Mouse (Mus musculus): ENCODE measurements around the gene Gm13279.
"Not testable (repeated sequence)": the region's sequence is repeated elsewhere in the genome, so short reads cannot be mapped to it uniquely, and the experiment has no call there.

The Gm13279 gene

DNA sequence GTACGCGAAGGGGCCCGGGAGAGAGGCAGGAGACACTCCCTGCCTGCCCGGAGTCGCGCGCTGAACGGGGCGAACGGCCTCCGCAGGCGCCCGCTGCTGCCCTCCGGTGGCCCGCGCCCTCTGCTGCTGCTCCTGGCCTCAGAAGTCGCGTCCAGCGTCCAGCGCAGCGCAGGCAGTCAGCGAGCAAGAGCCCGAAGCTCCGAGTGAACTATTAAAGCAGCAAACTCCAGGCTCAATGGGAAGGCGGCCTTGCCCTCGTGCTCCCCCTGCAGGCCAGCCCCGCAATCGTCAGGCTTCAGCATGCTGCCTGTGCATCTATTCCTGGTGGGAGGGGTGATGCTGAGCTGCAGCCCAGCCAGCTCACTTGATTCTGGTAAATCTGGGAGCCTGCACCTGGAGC, at the start of gene Gm13279:
Gene Gm13279, plus strand, starts transcription at position 301 of the 400 bp plus-strand sequence.
- not testable (repeated sequence) for DNase-seq (ENCODE audit: low read depth, low spot score)

DNA sequence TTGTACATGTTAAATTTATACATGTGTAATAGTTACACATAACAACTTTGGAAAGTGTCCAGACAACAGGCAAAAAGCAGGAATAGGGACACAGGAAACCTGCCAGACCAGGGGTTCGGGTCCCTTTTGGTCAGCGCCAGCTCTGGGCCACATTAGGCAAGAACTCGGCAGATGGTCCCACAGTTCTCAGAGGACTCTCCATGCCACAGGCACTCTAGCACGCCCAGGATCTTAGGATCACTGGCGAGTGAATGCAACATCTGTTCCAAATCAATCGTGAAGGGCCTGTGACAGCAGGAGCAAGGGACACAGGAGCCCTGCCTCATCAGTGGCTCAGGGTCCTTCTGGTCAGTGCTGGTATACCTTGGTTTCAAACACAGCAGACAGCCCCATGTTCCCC, 47.3 kb upstream of the Gm13279 start:
- no peak for DNase-seq (ENCODE audit: low read depth, low spot score)

DNA sequence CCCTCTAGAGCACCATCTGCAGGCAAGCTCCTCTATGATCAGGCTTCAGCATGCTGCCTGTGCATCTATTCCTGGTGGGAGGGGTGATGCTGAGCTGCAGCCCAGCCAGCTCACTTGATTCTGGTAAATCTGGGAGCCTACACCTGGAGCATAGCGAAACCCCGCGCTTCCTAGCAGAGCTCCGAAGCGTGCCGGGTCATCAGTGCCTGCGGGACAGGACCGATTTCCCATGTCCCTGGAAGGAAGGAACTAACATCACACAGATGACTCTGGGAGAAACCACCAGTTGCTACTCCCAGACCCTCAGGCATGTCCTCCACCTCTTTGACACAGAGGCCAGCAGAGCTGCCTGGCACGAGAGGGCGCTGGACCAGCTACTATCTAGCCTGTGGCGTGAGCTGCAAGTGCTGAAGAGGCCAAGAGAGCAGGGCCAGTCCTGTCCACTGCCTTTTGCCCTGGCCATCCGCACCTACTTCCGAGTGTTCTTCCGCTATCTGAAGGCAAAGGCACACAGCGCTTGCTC, 42.3 kb upstream of the Gm13279 start, which contains the start of gene Gm13271:
Gene Gm13271, plus strand, starts transcription at position 51 of the 523 bp plus-strand sequence.
- DNase-seq (ENCODE audit: low read depth, low spot score), result not testable (repeated sequence)

DNA sequence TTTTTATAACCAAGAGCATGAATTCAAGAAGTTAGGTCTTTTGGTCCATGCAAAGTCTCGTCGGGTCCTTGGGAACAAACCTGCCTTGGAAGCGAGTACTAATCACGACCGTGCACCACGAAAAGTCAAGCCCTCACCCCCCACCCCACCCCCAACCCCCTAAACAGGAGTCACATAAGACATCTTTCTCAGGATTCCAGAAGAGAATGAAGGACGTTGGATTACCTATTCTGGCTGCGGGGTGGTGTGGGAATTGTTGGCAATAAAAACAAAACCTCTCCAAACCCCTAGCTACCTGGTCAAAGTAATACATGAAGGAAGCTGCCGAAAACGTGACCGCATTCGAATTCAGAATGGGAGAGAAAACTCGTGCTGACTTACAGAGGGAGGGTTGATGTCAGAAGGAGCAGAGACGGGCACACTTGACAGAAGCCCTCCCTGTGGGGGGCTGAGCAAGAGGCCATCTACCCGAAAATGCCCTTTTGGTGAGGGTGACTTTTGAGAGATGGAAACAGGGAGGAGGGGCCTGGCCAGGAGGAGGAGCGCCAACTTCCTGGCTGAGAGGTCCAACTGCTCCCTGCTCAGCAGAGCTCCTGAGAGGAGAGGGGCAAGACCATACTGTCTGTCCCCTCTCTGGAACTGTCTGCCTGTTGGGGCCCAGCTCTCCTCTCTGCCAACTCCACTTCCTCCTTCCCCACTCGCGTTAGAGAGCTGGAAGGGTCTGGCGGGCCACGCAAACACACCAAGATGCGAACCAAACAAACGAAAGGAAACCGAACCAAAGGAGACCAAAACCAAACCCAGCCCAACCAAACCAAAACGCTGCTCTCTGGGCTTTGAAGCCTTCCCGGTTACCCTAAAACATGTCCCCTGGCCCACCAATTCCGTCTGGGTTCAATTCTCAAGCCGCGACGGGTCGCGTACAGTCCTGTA, 40.4 kb upstream of the Gm13279 start:
- DNase-seq (ENCODE audit: low read depth, low spot score), result not testable (repeated sequence)

DNA sequence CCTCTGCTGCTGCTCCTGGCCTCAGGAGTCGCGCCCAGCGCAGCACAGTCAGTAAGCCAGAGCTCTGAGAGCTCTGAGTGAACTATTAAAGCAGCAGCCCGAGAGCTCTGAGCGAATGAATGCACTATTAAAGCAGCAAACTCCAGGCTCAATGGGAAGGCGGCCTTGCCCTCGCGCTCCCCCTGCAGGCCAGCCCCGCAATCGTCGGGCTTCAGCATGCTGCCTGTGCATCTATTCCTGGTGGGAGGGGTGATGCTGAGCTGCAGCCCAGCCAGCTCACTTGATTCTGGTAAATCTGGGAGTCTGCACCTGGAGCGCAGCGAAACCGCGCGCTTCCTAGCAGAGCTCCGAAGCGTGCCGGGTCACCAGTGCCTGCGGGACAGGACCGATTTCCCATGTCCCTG, 39.6 kb upstream of the Gm13279 start:
- DNase-seq (ENCODE audit: low read depth, low spot score), result peak; percentile 68

DNA sequence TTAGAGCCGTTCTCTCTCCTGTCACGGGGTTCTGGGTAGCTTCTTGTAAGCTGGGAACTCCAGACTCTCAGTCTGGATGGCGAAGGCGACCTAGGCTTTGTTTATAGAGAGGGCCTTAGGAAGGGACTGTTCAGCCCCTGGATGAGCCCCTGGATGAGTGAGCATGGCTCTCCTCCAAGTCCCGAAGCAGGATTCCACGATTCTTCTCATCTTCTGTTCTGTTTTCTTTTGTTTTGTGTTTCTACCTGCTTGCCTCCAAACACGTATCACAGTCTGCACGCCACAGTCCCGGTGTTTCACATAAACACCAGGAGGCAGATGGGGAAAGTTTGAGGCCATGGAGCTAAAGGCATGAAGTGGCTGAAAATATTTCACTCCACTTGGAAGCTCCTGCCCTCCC, 38.4 kb upstream of the Gm13279 start:
- DNase-seq (ENCODE audit: low read depth, low spot score), result not testable (repeated sequence)

DNA sequence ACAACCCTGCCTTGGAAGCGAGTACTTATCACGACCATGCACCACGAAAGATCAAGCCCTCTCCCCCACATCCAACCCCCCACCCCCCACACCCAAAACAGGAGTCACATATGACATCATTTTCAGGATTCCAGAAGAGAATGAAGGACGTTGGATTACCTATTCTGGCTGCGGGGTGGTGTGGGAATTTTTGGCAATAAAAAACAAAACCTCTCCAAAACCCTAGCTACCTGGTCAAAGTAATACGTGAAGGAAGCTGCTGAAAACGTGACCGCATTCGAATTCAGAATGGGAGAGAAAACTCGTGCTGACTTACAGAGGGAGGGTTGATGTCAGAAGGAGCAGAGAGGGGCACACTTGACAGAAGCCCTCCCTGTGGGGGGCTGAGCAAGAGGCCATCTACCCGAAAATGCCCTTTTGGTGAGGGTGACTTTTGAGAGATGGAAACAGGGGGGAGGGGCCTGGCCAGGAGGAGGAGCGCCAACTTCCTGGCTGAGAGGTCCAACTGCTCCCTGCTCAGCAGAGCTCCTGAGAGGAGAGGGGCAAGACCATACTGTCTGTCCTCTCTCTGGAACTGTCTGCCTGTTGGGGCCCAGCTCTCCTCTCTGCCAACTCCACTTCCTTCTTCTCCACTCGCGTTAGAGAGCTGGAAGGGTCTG, 37.5 kb upstream of the Gm13279 start, which contains the start of gene Gm13283:
Gene Gm13283, plus strand, starts transcription at position 510 of the 659 bp plus-strand sequence.
- not testable (repeated sequence) for DNase-seq (ENCODE audit: low read depth, low spot score)

DNA sequence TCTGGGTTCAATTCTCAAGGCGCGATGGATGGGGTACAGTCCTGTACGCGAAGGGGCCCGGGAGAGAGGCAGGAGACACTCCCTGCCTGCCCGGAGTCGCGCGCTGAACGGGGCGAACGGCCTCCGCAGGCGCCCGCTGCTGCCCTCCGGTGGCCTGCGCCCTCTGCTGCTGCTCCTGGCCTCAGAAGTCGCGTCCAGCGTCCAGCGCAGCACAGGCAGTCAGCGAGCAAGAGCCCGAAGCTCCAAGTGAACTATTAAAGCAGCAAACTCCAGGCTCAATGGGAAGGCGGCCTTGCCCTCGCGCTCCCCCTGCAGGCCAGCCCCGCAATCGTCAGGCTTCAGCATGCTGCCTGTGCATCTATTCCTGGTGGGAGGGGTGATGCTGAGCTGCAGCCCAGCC, 36.8 kb upstream of the Gm13279 start:
- DNase-seq (ENCODE audit: low read depth, low spot score), result peak; percentile 35

DNA sequence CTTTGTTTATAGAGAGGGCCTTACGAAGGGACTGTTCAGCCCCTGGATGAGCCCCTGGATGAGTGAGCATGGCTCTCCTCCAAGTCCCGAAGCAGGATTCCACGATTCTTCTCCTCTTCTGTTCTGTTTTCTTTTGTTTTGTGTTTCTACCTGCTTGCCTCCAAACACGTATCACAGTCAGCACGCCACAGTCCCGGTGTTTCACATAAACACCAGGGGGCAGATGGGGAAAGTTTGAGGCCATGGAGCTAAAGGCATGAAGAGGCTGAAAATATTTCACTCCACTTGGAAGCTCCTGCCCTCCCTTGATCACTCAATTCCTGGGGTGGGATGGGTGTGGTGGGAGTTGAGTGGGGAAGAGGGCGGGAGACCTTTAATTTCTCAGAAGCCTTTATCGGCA, 35.4 kb upstream of the Gm13279 start:
- not testable (repeated sequence) for DNase-seq (ENCODE audit: low read depth, low spot score)

DNA sequence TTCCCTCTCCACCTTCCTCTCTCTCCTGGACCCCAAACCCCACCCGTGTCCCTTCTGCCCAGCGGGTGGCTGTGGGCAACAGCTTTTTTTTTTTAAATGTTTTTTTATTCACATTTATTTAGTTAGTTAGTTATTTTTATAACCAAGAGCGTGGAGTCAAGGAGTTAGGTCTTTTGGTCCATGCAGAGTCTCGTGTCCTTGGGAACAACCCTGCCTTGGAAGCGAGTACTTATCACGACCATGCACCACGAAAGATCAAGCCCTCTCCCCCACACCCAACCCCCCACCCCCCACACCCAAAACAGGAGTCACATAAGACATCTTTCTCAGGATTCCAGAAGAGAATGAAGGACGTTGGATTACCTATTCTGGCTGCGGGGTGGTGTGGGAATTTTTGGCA, 34.9 kb upstream of the Gm13279 start:
- not testable (repeated sequence) for DNase-seq (ENCODE audit: low read depth, low spot score)

DNA sequence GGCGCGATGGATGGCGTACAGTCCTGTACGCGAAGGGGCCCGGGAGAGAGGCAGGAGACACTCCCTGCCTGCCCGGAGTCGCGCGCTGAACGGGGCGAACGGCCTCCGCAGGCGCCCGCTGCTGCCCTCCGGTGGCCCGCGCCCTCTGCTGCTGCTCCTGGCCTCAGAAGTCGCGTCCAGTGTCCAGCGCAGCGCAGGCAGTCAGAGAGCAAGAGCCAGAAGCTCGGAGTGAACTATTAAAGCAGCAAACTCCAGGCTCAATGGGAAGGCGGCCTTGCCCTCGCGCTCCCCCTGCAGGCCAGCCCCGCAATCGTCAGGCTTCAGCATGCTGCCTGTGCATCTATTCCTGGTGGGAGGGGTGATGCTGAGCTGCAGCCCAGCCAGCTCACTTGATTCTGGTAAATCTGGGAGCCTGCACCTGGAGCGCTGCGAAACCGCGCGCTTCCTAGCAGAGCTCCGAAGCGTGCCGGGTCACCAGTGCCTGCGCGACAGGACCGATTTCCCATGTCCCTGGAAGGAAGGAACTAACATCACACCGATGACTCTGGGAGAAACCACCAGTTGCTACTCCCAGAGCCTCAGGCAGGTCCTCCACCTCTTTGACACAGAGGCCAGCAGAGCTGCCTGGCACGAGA, 33.7 kb upstream of the Gm13279 start:
- not testable (repeated sequence) for DNase-seq (ENCODE audit: low read depth, low spot score)

DNA sequence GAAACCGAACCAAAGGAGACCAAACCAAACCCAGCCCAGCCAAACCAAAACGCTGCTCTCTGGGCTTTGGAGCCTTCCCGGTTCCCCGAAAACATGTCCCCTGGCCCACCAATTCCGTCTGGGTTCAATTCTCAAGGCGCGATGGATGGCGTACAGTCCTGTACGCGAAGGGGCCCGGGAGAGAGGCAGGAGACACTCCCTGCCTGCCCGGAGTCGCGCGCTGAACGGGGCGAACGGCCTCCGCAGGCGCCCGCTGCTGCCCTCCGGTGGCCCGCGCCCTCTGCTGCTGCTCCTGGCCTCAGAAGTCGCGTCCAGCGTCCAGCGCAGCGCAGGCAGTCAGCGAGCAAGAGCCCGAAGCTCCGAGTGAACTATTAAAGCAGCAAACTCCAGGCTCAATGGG, 23.7 kb upstream of the Gm13279 start, which contains the start of gene Gm13290:
Gene Gm13290, plus strand, starts transcription at position 301 of the 400 bp plus-strand sequence.
- not testable (repeated sequence) for DNase-seq (ENCODE audit: low read depth, low spot score)

DNA sequence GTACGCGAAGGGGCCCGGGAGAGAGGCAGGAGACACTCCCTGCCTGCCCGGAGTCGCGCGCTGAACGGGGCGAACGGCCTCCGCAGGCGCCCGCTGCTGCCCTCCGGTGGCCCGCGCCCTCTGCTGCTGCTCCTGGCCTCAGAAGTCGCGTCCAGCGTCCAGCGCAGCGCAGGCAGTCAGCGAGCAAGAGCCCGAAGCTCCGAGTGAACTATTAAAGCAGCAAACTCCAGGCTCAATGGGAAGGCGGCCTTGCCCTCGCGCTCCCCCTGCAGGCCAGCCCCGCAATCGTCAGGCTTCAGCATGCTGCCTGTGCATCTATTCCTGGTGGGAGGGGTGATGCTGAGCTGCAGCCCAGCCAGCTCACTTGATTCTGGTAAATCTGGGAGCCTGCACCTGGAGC, 20.6 kb upstream of the Gm13279 start, which contains the start of gene Gm13289:
Gene Gm13289, plus strand, starts transcription at position 301 of the 400 bp plus-strand sequence.
- DNase-seq (ENCODE audit: low read depth, low spot score), result not testable (repeated sequence)

DNA sequence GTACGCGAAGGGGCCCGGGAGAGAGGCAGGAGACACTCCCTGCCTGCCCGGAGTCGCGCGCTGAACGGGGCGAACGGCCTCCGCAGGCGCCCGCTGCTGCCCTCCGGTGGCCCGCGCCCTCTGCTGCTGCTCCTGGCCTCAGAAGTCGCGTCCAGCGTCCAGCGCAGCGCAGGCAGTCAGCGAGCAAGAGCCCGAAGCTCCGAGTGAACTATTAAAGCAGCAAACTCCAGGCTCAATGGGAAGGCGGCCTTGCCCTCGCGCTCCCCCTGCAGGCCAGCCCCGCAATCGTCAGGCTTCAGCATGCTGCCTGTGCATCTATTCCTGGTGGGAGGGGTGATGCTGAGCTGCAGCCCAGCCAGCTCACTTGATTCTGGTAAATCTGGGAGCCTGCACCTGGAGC, 17.6 kb upstream of the Gm13279 start, which contains the start of gene Gm13272:
Gene Gm13272, plus strand, starts transcription at position 301 of the 400 bp plus-strand sequence.
- not testable (repeated sequence) for DNase-seq (ENCODE audit: low read depth, low spot score)

DNA sequence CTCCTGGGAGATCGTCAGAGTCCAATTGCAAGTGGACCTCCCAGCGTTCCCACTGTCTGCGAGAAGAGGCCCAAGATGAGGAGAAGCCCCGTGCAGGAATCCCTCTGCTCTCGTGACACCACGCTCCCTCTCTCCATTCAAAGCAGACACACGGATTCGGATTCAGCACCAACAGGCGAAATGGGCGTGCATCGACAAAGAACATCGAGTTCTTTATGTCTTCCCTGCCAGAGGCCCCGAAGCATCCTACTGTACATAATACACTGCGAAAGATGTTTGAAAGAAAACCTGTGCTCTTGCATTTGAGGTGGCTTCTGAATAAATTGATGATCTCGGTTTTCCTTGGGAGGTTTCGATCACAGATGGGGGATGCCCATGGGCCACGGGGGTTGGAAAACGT, 16.9 kb upstream of the Gm13279 start:
- not testable (repeated sequence) for DNase-seq (ENCODE audit: low read depth, low spot score)

DNA sequence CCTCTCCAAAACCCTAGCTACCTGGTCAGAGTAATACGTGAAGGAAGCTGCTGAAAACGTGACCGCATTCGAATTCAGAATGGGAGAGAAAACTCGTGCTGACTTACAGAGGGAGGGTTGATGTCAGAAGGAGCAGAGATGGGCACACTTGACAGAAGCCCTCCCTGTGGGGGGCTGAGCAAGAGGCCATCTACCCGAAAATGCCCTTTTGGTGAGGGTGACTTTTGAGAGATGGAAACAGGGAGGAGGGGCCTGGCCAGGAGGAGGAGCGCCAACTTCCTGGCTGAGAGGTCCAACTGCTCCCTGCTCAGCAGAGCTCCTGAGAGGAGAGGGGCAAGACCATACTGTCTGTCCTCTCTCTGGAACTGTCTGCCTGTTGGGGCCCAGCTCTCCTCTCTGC, 15.4 kb upstream of the Gm13279 start, which contains the start of gene Ifnz:
Gene Ifnz, plus strand, starts transcription at position 301 of the 400 bp plus-strand sequence.
- DNase-seq (ENCODE audit: low read depth, low spot score), result not testable (repeated sequence)

DNA sequence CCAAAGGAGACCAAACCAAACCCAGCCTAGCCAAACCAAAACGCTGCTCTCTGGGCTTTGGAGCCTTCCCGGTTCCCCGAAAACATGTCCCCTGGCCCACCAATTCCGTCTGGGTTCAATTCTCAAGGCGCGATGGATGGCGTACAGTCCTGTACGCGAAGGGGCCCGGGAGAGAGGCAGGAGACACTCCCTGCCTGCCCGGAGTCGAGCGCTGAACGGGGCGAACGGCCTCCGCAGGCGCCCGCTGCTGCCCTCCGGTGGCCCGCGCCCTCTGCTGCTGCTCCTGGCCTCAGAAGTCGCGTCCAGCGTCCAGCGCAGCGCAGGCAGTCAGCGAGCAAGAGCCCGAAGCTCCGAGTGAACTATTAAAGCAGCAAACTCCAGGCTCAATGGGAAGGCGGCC, 14.9 kb upstream of the Gm13279 start:
- DNase-seq (ENCODE audit: low read depth, low spot score), result not testable (repeated sequence)

DNA sequence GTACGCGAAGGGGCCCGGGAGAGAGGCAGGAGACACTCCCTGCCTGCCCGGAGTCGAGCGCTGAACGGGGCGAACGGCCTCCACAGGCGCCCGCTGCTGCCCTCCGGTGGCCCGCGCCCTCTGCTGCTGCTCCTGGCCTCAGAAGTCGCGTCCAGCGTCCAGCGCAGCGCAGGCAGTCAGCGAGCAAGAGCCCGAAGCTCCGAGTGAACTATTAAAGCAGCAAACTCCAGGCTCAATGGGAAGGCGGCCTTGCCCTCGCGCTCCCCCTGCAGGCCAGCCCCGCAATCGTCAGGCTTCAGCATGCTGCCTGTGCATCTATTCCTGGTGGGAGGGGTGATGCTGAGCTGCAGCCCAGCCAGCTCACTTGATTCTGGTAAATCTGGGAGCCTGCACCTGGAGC, 11.8 kb upstream of the Gm13279 start, which contains the start of gene Gm13276:
Gene Gm13276, plus strand, starts transcription at position 301 of the 400 bp plus-strand sequence.
- DNase-seq (ENCODE audit: low read depth, low spot score), result not testable (repeated sequence)

DNA sequence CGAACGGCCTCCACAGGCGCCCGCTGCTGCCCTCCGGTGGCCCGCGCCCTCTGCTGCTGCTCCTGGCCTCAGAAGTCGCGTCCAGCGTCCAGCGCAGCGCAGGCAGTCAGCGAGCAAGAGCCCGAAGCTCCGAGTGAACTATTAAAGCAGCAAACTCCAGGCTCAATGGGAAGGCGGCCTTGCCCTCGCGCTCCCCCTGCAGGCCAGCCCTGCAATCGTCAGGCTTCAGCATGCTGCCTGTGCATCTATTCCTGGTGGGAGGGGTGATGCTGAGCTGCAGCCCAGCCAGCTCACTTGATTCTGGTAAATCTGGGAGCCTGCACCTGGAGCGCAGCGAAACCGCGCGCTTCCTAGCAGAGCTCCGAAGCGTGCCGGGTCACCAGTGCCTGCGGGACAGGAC, 8.8 kb upstream of the Gm13279 start, which contains the start of gene Gm13277:
Gene Gm13277, plus strand, starts transcription at position 231 of the 400 bp plus-strand sequence.
- DNase-seq (ENCODE audit: low read depth, low spot score), result not testable (repeated sequence)

DNA sequence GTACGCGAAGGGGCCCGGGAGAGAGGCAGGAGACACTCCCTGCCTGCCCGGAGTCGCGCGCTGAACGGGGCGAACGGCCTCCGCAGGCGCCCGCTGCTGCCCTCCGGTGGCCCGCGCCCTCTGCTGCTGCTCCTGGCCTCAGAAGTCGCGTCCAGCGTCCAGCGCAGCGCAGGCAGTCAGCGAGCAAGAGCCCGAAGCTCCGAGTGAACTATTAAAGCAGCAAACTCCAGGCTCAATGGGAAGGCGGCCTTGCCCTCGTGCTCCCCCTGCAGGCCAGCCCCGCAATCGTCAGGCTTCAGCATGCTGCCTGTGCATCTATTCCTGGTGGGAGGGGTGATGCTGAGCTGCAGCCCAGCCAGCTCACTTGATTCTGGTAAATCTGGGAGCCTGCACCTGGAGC, 5.9 kb upstream of the Gm13279 start, which contains the start of gene Gm13278:
Gene Gm13278, plus strand, starts transcription at position 301 of the 400 bp plus-strand sequence.
- not testable (repeated sequence) for DNase-seq (ENCODE audit: low read depth, low spot score)
